Mouse (Mus musculus): Measurements from ENCODE around the gene Cdh23.

Cdh23 gene

DNA sequence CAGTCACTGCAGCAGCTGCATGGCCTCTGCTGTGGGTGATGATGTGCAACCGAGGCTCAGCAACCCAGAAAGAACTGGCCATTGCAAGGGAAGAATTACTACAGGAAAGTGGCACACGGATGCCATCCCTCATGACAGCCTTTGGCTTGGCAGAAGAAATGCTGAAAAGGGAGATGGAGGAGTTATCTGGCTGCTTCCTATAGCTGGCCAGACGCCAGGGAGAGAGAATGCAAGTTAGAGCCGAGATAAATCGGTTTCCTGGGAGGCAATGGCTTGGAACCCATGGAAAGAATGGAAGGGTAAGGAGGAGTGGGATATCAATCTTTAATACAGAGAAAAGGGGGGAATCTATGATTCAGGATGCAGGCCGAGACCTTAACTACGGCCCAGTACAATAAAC is 301.4 kb downstream of the Cdh23 start:
- DNase-seq: no peak

DNA sequence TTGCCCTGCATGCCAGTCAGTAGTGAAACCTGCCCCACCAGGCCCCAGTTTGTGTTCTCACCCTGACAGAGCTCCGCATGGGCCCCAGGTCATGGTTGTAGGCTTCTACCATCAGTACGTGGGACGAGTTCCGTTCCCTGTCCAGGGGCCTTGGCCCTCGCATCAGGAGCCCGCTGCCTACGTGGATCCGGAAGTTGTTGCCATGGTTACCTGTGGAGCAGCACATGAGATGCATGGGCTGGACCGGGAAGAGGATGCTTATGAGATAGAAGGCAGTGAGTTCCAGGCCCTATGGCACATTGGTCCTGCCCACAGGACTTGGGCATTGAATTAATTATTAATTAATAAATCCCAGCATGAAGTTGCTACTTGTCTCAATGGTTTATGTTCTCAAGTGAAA is 304.6 kb downstream of the Cdh23 start:
- DNase-seq: no peak

DNA sequence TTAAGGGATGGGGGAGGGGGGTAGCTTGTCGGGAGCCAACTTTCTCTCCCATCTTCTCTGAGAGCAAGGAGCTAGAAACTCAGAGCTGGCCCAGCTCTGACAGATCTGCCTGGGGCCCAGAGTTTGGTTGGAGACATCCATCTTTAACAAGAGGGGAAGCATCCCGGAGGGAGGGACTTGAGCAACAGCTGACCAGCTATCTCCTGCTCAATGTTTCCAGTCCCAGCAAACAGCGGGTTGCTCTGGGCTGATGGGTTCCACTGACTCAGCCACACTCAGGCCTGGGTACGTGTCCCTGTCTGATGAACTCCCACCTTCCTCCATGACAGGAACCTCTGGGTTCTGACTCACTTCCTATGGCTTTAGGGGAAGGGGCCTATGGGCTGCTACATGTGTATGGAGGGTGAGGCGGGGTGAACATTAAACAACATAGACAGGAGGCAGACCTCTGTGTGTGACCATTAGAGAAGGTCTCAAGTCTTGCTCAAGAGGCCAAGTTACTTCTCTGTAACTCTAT is 305.3 kb downstream of the Cdh23 start:
- no peak for DNase-seq

DNA sequence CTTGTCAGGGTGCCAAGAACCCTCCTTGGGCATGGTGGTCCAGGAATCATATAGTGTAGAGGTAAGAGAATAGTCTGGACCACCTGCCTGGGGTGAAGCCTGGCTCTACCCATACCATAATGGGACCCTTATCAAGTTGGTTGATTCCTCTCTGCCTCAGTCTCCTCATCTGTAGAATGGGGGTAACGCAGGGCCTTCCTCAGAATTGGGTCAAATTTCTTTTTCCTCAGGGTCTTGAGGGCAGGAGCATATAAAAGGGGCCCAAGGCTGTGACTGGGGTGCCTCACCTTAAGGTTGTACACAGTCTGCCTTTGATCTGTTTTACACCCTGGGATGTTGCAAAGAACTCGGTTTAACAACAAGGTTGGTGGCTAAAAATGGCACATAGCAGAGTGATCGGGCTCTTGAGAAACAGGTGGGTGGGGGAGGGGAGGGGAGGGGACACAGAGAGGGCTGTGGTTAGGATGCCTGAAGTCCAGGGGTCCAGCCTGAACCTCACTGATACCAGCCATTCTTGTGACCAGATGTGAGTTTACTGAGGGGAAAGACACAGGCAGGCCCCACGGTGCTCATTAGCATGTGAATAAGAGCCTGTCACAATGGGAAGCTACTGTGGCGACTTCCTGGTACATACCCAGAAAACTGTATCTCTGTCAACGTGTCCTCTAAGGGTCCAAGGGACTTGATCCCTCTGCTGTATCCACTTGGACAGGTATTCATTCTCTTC is 305.9 kb downstream of the Cdh23 start:
- no peak for DNase-seq

DNA sequence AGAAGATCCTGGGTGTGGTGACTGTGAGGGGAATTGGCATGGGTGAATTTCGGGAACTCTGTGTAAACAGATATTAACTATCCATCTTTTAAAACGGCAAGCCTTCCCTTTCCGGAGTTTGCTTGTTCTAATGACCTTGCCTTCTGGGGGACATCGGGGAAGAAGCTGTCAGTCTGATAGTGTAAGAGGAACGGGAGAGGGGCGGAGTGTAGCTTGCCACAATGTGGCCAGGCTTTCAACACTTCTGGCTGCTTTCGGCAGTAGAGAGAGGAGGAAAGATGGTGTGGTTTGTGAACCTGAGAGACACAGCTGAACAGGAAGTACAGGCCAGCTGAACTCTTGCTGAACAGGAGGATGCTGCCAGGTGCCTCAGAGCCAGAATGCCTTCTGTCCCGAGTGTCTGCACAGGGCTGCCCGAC is 306.8 kb downstream of the Cdh23 start:
- peak; percentile 45 to 46 for DNase-seq

DNA sequence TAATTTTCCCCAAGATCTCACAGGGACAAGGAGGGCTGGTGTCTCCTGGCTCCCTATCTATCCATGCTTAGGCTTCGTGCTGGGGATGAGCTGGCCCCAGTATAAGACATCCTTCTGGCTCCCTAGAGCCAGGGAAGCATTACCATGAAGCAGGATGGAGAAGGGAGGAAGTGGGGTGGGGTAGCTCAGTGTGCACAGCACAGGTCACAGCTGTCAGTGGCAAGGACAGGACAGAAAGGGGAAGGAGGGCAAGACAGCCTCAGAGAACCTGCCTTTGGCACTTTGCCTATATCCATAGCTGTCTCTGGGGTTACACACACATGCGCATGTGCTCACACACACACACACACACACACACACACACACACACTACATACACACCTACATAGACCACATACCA is 308.0 kb downstream of the Cdh23 start:
- DNase-seq: peak; percentile 28

DNA sequence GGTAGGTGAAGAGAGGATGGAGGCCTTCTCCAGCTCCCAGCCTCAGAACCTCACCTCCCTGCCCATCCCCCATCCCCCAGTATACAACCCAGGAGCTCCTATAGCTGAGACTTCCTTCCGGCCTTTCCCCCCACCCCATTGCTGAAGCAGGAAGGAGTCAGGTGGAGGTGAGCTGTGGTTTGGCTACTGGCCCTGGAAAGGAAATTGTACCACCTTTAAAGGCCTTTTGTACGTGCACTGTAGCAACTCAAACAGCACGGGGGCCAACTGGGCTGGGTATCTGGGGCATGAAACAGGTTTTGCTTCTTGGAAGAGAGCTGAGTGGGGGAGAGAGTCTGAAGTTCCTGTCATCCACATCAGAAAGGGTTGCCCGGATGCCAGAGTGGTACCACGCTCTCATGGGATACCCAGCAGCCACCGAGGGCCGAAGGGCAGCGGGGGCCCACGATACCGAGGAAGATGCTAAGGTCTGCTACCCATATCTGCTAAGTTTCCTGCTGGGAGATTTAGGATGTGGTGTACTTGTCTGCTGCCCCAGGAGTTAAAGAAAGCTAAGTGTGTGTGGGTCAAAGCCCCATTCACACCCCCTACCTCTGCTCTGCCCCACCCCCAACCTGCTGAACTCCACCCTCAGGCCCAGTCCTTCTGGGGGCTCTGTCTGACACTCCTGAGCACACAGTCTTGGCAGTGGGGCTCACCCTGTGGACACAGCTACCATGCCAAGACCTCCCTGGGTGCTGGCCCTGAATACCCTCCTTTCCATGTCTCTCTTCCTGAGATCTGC is 315.0 kb downstream of the Cdh23 start:
- DNase-seq: no peak

DNA sequence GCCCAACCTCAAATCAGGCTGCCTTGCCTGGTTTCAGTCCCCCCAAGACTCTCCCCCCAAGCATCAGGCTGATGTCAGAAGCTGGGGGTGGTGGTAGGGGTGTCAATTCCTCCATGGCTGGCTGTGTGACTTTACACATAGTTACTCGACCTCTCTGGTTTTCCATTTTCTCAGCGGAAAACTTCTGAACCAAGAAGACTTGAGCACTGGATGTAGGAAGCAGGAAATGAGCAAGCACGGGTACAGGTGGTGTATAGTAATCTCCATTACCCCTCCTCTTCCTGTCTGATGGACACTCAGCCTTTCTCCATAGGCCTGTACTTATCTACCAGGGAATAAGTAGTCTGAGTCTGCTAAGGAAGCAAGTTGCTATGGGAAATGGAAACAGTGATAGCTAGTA is 316.1 kb downstream of the Cdh23 start:
- DNase-seq: no peak

DNA sequence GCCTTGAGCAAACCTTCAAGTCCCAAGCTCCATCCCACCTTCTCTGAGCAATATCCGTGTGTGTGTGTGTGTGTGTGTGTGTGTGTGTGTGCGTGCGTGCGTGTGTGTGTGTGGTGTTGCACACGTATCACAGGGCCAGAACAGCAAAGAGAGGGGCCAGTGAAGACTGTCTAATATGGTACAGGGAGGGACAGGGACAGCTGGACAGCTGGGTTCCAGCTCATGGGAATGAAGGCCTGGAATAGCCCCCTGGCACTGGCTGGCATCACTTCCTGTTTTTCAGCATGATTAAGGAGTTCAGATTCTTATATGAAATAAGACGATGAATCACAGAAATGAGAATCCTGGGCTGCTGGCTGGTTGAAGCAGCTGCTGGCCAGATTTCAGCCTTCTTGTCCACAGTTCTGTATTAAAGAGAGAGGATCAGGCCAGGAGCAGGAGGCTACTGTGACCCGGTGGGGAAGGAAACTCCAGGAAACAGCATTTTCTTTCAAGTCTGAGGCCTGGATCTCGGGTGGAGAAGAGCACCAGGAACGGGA is 316.8 kb downstream of the Cdh23 start:
- DNase-seq: no peak

DNA sequence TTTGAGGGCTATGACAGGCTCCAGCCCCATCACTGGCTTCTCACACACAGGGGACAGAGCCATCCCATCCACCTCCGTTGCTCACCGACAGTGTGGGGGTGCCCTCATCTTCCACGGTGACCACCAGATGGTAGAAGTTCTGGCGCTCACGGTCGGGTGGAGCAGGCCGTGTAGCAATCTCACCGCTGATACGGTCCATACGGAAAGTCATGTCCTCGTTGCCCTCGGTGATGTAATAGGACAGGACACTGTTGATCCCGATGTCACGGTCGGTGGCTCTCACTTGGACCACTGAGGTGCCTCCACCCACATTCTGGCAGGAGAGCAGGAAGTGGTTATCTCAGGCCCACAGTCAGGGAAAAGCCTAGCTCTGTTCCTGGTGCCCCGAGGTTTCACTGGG is 319.6 kb downstream of the Cdh23 start:
- DNase-seq: no peak

DNA sequence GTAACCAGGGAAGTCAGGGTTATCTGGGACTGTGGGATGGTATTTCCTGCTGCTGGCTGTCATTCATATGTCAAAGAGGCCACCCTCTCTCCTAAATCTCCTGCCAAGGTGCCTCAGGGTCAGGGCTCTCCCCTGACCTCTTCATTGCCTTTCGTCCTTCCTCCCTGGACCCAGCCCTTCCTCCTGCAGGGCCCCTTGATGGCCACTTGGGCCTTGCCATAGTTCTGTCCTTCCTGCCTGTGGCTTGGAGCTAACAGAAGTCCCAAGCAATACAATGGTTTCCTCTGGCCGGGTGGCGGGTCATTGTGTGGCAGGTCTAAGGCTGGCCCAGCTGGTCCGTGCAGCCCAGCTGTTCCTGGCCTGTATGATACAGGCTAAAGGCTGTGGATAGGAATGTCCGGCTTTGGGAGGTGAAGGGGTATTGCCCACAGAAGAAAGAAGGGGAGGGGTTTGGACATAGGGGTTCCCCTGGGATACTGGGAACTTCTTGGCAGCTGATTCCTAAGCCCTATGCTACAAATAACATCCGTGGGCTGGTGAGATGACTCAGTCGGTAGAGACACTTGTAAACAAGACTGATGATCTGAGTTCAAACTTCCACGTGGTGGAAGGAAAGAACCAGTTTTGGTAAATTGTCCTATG is 322.2 kb downstream of the Cdh23 start:
- DNase-seq: no peak

DNA sequence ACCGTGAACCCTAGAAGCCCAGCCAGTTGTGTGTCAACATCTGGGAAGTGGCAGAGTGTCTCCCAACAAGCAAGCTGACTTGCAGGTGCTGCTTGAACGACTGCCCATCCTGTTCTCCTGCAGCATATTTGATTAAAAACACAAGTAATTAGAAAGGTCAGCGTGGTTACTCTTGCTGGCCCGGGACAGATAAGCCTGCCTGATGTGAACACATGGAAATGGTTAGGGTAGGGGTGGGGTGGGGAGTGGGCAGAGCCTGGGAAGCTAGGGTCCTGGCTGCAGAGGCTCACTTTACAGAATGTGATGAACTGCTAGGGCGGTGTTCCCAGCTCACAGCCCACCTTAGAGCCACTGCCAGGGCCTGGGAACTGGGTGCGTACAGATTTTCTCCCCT is 322.8 kb downstream of the Cdh23 start:
- DNase-seq: no peak

DNA sequence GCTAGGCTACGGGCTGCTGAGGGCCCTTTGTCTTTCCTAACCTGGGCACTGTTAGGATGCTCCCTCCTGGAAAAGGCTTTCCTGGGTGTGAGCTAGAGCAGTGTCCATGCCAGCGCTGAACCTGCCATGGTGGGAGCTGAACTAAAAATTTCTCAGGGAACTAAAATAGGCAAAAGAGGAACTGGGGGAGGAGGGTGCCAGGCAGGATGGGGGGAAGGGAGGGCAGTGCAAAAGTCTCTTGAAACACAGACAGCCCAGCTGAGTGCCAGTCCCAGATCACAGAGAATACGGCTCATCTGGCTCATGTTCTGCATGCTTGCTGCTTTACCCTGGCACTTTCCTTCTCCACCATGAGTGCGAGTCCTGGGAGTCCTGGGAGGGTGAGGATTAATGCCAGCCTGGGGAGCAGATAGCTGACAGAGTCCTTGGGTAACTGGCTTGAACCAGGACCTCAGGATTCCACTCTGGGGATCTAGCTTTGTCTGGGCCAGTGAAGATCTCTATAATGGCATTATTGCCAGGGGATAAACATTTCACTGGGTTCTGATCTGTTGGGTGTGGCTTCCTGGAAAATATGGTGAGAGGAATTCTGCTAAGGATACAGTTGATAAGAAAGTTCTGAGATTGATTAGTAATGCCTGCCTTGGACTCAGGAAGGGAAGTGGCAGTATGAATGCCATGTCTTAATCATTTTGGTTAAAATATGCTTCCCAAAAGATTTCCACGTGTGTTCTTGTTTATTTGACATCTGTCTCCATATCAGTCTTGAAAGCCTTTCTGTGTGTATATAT is 324.5 kb downstream of the Cdh23 start:
- DNase-seq: peak; percentile 68 to 72

DNA sequence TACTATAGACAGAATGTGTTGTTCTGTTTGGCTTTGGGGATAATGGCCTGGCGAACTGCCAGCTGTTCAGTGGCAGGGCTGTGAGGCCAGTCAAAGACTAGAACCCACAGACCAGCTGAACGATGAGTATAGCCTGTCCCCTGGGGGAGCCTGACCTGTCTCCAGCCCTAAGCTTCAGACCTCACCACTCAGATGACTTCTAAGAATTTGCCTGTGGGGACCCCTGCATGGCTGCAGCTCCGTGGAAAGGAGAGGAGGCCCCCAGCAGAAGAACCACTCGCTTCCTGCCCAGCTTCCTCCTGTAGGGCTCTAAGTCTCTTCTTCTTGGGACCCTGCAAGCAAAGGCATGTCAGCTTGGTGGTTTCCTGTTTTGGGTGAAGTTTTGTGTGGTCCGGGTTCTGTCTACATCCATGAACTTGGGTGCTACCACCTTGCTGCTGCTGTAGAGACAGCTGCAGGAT is 325.7 kb downstream of the Cdh23 start:
- DNase-seq: peak; percentile 56 to 59

DNA sequence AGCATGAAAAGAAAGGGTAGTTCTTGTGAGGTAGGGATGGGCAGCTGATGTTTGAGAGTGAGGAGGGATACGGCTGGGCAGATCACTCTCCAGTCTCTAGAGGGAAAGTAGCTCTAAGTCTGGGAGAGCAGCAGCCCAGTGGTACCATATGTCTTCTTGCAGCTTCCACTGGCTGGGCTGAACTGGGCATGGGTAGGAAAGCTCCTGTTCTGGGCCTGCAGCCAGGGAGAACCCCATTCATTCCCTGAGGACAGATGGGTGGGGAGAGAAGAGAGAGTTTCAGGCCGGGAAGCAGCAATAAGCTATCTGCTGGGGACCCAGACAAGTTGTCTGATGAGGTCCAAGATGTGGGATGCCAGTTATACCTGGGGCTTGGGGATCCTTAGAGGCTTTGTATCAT is 326.2 kb downstream of the Cdh23 start:
- DNase-seq: no peak

DNA sequence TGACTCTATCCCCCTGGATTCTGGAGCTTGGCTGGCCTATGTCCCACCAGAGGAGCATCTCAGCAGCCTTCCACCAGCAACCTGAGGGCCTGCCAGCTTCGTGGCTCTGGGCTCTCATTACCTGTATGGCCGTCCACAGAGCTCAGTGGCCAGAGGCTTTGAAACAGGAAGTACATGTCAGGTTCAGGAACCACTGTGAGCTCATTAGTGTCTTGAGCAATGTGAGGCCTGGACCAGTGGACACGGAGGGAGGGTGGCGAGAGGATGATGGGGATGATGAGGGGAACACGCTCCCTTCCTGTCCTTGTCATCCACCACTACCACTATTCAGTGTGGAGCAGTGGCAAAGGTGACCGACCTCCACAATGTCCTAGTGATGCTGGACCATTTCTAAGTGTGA is 326.9 kb downstream of the Cdh23 start:
- DNase-seq: no peak

DNA sequence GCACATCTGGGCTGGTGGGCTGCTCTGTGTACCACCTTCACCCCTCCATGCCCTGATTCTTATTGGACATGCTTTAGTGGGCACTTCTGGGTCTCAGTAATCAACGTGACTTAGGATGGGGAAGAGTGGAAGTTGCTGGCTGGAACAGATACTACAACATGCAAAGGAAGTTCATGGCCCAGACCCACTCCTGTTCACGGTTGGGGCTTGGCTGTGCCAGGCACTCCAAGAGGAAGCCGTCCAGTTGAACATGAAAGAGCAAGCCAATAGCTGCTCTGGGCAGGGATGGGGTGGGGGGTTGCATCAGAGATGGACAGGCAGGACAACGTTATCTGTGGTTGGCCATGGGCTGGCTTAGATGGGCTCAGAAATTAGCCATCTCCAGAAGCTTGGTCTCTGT is 328.4 kb downstream of the Cdh23 start:
- no peak for DNase-seq

DNA sequence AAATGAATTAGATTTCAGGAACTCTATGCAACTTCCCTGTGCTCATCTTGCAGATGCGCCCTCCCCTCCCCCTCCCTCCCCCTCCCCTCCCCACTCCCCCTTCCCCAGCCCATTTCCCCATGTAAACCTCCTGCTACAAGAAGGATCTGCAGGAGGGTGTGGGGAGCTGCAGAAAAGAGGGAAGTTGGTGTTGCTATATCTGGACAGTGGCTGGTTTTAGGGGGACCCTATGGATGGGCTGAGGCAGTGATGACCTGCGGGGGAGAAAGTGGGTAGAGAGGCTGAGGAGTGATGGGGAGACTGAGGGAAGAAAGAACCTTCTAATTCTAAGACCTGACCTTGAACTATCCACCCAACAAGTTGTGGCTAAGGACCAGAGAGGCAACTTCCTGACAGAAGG is 329.1 kb downstream of the Cdh23 start:
- DNase-seq: no peak

DNA sequence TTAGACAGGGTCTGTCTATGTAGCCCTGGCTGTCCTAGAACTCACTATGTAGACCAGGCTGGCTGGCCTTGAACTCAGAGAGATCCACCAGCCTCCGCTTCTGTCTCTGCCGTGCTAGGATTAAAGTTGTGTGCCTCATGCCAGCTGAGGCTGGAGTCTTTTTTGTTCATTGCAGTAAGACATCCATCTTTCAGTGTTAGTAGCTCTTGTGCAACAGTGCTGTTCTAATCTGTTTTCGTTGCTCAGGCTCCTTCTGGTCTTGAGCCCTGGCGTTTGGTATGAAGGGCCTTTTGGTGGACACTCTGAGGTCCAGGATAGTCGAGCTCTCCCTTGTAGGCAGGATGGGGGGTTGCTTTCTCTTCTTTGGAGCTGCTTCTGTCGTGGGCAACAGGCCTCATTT is 332.9 kb downstream of the Cdh23 start:
- no peak for DNase-seq

DNA sequence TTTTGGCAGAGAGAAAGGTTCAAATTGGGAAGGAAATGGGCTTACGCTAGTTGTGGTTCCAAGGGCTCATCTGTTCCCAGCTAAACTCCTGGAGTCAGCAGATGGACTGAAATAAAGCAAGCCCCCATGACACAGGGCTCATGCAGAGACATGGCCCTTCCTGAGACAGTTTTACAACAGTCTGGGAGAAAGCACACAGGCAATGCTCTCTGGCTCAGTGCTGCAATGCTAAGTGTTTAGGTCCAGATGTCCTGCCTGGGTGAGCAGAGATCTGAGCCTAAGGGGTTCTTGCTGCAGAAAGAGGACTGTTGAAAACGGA is 334.0 kb downstream of the Cdh23 start:
- no peak for DNase-seq

DNA sequence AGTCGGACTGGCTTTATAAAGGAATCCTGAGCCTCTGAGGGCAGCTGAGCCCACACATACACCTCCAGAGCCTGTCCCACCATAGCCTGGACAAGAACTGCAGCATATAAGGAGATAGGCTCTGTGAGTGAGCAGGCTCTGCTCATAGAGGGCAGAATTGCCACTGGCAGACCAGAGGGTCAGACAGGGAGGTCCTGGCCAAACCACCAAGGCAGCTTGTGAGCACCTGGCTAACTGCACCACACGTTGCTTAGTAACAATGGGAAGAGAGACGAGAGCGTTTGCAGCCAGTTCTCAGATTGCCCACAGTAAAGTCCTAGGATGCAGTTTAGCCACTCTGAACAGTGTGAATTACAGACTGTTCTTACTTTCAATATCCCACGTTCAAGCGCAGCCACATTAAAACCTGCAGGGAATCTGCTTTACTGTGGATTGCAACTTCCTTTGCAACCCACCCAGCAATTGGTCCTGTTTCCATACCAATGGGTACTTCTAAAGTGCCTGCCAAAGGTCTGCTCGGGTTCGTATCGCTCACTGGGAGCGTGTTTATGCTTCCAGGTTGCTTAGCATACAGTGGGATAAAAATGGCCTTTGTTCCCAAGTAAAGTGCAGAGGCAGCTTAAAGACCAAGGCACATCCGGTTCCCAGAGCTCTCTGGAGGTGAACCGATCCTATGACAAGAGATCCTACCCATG is 334.5 kb downstream of the Cdh23 start:
- no peak for DNase-seq

DNA sequence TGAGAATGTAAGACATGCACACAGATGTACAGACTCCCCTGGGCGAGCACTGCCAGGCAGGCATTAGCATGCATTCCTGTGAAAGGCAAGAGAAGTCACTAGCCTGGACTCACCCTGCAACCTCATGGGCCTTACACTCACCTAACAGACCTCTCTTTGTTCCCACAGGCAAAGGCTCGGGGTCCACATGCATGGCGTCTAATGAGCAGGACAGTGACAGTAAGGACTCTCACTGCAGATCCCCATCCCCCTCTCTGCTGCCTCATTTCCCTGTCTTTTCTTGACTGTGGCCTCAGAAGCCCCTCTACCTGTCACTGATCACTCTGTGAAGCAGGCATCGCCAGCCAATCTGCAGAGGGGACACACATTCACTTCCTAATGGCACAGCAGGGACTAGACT is 337.5 kb downstream of the Cdh23 start:
- DNase-seq: no peak
